Mouse (Mus musculus): ENCODE data around the gene Kdm2b.

- TF ChIP-seq CTCF (IDR thresholded peaks at IDR 0.05; ENCODE audit: control insufficient read depth, insufficient read depth, low read length) (no peak), POLR2A (IDR thresholded peaks at IDR 0.05; ENCODE audit: borderline replicate concordance, control insufficient read depth, low read depth, low read length) (no peak)
Measured at GRCm38 (mm10) chr5:123024312-123024711, 34.7 kb upstream of the Kdm2b start.
